In the genomic region with DNA sequence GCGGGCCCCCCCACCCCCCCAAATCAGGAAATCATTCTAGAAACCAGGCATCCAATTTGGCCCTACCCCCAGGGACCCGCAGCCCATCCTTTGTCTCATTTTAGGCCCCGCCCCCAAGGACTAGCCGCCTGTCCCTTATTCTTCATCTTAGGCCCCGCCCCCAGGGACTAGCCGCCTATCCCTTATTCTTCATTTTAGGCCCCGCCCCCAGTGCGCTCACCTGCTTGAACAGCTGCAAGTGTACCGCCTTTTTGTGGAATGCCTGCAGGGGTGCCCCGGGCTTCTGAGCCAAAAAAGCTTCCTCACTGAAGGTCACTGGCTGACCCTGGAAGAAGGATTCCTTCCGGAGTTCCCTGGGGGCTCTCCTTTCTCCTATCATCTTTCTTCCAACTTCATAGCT, we compare ENCODE assay signal across 11 mouse cellular contexts. TPM values are rescaled to one million over a fixed set of nuclear protein-coding genes. Genes with fewer than 3 reads are reported as not detected.
DNase-seq lines count a peak whose midpoint lies in the region; ATAC-seq lines count a peak whose summit lies in the region.
"Had no signal": no experiment of that assay in that cellular context is flagged by ENCODE, and none has a peak within 500 bp of the region (broad histone marks: within the 10 kb centered on the region; RNA-seq: fewer than 3 reads in every experiment).

No protein-coding gene starts in this region.

- peaks cover 35% of the 10 kb centered on the region for H3K27me3 ChIP-seq in heart, embryonic 11.5 days (ENCODE audit: control insufficient read depth, insufficient read depth, low read length)

- no peak overlapping the region for H3K4me3 ChIP-seq in heart, embryonic 11.5 days (ENCODE audit: low read depth, low read length)
- H3K4me3 ChIP-seq: heart, embryonic 15.5 days had no signal

- no peaks in the 10 kb centered on the region for H3K9me3 ChIP-seq in heart, embryonic 11.5 days (replicated peaks; ENCODE audit: control insufficient read depth, low read length)
- H3K9me3 ChIP-seq: heart, embryonic 15.5 days had no signal

- no peak overlapping the region for H3K9ac ChIP-seq in heart, embryonic 11.5 days (ENCODE audit: low read depth, low read length)
- H3K9ac ChIP-seq: heart, embryonic 15.5 days had no signal

- peak; percentile 42 for DNase-seq in urinary bladder, postnatal 14 days (ENCODE audit: low spot score)
- no peak for DNase-seq in urinary bladder, postnatal 25 days (ENCODE audit: low spot score)
- DNase-seq in kidney, adult 8-10 months, result peak; percentile 35 to 39
- peak; percentile 31 for DNase-seq in lung, postnatal 14 days
- peak; percentile 50 for DNase-seq in yolk sac, embryonic 10.5 days (ENCODE audit: low spot score)
- DNase-seq in heart, adult 18-20 months, result no peak

- no peak overlapping the region; the same call in 1 of the 2 replicates for H3K4me2 ChIP-seq in heart, embryonic 11.5 days
- H3K4me2 ChIP-seq: heart, embryonic 15.5 days had no signal

- H3K36me3 ChIP-seq in heart, embryonic 11.5 days (ENCODE audit: control insufficient read depth, insufficient read depth, low read length), result no peaks in the 10 kb centered on the region
- H3K36me3 ChIP-seq: heart, embryonic 15.5 days had no signal

- 6% methylated on average over 11 of the region's 11 CpGs for WGBS in heart, embryonic 11.5 days (ENCODE audit: insufficient replicate concordance)

- H3K4me1 ChIP-seq in heart, embryonic 11.5 days (ENCODE audit: control insufficient read depth, insufficient read depth, low read length), result no peaks in the 10 kb centered on the region
- H3K4me1 ChIP-seq: heart, embryonic 15.5 days had no signal

- no peak for ATAC-seq in heart, embryonic 11.5 days (replicated peaks; ENCODE audit: insufficient number of reproducible peaks, low FRiP score, low TSS enrichment)
- ATAC-seq in monocyte, adult 5-6 weeks (replicated peaks; ENCODE audit: insufficient number of reproducible peaks, low FRiP score, low TSS enrichment, poor library complexity, severe bottlenecking), result no peak

- H3K27ac ChIP-seq in heart, embryonic 11.5 days (ENCODE audit: low read depth, low read length), result no peak overlapping the region
- H3K27ac ChIP-seq: heart, embryonic 15.5 days had no signal

RNA-seq across cellular contexts. Expression of gene Dennd1c, which starts 7.6 kb away (rescaled TPM):
- polyA plus RNA-seq in heart, embryonic 11.5 days (2014; fragmentation: Nextera tagmentation; extraction: Ambion mirVana), result 0.49 and 0.58 TPM in 2 replicates
- 1 to 10 TPM in 1 of 2 experiments, under 1 TPM in 1; 0.60 to 3.0 TPM for total RNA-seq in heart, adult 18-20 months (2021)
- 32.3 to 86.7 TPM (median 48.3 TPM) in 3 replicates for total RNA-seq in monocyte, adult 5-6 weeks (2017)

RNA-seq across cellular contexts. Expression of gene Slc25a23, which starts 11.0 kb away (rescaled TPM):
- polyA plus RNA-seq in heart, embryonic 11.5 days (2014; fragmentation: Nextera tagmentation; extraction: Ambion mirVana), result 11.6 and 13.3 TPM in 2 replicates
- total RNA-seq in heart, adult 18-20 months (2021), result 10 to 100 TPM; 58.9 to 62.5 TPM
- total RNA-seq in monocyte, adult 5-6 weeks (2017), result 0.21 to 1.7 TPM (median 1.3 TPM) in 3 replicates

RNA-seq across cellular contexts. Expression of gene Crb3, which starts 11.8 kb away (rescaled TPM):
- polyA plus RNA-seq in heart, embryonic 11.5 days (2014; fragmentation: Nextera tagmentation; extraction: Ambion mirVana), result 0.31 and 0.72 TPM in 2 replicates
- total RNA-seq in heart, adult 18-20 months (2021), result under 1 TPM in 1 of 2 experiments, not detected in 1; 0.95 TPM
- 1.4 TPM in 1 of 3 replicates, not detected in the others for total RNA-seq in monocyte, adult 5-6 weeks (2017)
- total RNA-seq: MEL had no signal

RNA-seq across cellular contexts. Expression of gene Tubb4a, which starts 16.9 kb away (rescaled TPM):
- polyA plus RNA-seq in heart, embryonic 11.5 days (2014; fragmentation: Nextera tagmentation; extraction: Ambion mirVana), result 12.2 and 15.6 TPM in 2 replicates
- total RNA-seq in heart, adult 18-20 months (2021), result 1 to 10 TPM; 1.2 to 1.6 TPM
- total RNA-seq in monocyte, adult 5-6 weeks (2017), result 0.58 to 1.4 TPM in 2 of 3 replicates, not detected in the other

RNA-seq across cellular contexts. Expression of gene Slc25a41, which starts 29.2 kb away (rescaled TPM):
- polyA plus RNA-seq in heart, embryonic 11.5 days (2014; fragmentation: Nextera tagmentation; extraction: Ambion mirVana), result not detected in 2 replicates
- not detected for total RNA-seq in heart, adult 18-20 months (2021)
- total RNA-seq in monocyte, adult 5-6 weeks (2017), result not detected in 3 replicates
- polyA plus RNA-seq: heart, embryonic 15.5 days; small intestine, adult 2 months had no signal

Comparison
In these comparisons a context has a peak if more than half of its experiments do, and no peak if none do; other contexts are left out.
1. DNase-seq: peak in urinary bladder, postnatal 14 days (single experiment), kidney, adult 8-10 months (2 of 2), lung, postnatal 14 days (single experiment) and yolk sac, embryonic 10.5 days (single experiment); none in urinary bladder, postnatal 25 days (single experiment) and heart, adult 18-20 months (0 of 2).
2. RNA of gene Slc25a23, which starts 11.0 kb away (total RNA-seq): 58.9 to 62.5 TPM in heart, adult 18-20 months; 0.21 to 1.7 TPM in monocyte, adult 5-6 weeks; every median in the first group is over 10 times any median in the second.